Mouse (Mus musculus): Measurements from ENCODE around the gene Lim2. TPM values are rescaled to one million over a fixed set of nuclear protein-coding genes. Genes with fewer than 3 reads are reported as not detected.
"Not testable (repeated sequence)": the region's sequence is repeated elsewhere in the genome, so short reads cannot be mapped to it uniquely, and the experiment has no call there.

Lim2 gene
- total RNA-seq (2015; ENCODE audit: low replicate concordance) (0.63 TPM in 1 of 2 replicates, not detected in the other), total RNA-seq (2017; ENCODE audit: low replicate concordance) (not detected in 2 replicates)

DNA sequence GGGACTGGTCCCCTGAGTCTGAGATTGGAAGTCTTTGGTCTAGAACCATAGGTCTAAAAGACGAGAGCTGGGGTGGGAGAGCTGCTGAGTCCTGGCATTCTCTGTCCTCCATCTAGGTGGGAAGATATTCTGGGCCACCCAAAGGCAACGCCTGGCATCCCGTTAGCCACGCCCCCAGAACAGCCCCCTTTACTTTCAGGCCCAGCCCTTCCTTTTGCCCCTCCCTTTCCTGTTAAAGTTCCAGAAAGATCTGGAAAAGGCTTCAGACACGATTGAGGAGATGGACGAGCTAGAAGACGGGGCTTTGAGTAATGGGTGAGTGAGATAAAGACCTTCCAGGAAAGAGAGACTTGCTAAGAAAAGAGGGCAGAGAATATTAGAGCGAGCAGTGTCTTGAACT lies at the start of gene Lim2:
TSS of gene Lim2 (plus strand) at position 265 of the 400 bp plus-strand sequence.
- ATAC-seq (replicated peaks; ENCODE audit: low FRiP score, poor library complexity, severe bottlenecking): no peak

DNA sequence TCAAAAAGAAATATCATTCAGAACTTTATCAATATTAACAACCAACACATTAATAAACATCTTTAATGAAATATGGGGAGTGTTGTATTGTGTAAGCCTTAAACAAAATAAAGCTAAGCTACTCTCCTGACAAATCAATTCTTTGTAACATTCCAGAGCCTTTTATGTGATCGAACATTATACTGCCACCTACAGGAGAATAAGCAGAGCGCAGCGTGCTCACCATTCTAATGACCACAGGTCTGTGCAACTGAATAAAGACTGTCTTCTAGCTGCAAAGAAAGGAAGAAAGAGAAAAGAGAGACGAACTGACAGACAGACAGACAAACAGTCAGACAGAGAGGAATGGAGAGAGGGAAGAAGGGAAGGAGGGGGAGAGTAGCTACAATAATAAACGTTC lies 49.2 kb upstream of the Lim2 start:
- ATAC-seq (replicated peaks; ENCODE audit: low FRiP score, poor library complexity, severe bottlenecking): no peak

DNA sequence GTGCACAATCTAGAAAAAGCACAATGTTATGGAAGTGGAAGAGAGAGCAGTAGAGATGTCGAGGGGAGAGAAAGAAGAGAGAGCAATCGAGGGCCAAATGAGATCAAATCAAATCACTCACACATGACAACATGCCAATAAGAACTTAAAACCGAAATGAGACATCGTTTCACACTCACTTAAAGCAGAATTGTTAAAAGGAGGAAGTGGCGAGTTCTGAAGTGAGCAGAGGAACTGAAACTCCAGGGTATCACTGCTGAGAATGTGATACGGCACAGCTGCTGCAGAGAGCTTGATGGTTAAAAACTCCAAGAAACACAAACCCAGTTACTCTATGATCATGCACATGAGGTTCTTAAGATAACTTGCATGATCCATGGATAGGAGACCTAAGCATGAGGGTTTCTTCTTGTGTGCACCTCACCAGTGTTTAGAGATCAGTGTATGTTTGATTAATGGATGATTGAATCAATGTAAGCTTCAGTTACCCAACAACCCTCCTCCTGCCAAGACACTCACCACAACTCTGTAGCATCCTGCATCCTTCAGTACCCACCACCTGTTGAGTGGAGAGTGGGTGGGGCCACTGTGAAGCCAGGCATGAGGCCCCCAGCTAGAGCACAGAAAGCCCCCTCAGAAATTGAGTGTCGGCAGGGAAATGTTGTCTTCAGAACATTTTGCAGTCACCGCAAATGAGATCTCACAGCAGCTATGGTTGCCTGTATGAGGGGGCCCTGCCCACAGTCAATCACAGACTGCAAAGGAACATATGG lies 34.9 kb upstream of the Lim2 start:
- no peak for ATAC-seq (replicated peaks; ENCODE audit: low FRiP score, poor library complexity, severe bottlenecking)

GRCm38 (mm10) chr7:43399501-43399900 lies 28.0 kb upstream of the Lim2 start:
- no peak for ATAC-seq (replicated peaks; ENCODE audit: low FRiP score, poor library complexity, severe bottlenecking)

- no peak for ATAC-seq (replicated peaks; ENCODE audit: low FRiP score, poor library complexity, severe bottlenecking)
These were observed 24.8 kb upstream of the Lim2 start for GRCm38 (mm10) chr7:43402718-43403117.

DNA sequence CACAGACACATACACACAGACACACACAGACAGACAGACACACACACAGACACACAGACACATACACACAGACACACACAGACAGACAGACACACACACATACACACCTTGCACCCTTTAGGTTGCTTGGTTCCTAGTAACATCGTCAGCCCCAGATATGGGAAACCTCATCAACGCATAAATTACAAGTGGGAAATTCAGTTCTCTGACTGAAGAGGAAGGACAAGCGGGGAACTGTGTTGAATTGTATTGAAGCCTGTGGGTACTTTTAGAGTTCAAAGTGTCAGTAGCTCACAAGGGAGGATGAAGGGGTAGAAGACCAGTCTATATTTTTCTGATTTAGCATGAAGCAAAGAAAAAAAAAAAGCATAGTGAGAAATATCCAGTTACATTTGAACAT lies 19.9 kb upstream of the Lim2 start:
- ATAC-seq (replicated peaks; ENCODE audit: low FRiP score, poor library complexity, severe bottlenecking): no peak

DNA sequence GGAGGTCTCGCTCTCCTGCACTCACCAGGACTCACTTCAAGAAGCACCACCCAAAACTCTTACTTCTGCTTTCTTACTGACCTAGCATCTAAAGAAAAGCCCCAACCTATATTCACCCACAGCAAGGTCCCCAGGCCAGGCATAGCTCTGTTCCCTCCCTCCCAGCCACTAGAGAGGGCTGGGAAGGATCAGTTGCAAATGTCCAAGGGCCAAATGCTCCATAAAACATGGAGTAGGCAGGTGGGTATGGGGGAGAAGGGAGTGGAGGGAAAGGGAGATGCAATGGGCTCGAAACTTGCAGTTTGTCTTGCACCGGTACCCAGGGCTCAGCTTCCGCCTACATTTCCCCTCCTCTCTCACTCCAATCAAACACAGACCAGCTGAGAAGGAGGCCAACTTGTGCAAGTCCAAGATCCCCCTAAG lies 19.3 kb upstream of the Lim2 start, which contains the start of gene Siglecg:
TSS of gene Siglecg (plus strand) at position 74 of the 423 bp plus-strand sequence.
- ATAC-seq (replicated peaks; ENCODE audit: low FRiP score, poor library complexity, severe bottlenecking): no peak

DNA sequence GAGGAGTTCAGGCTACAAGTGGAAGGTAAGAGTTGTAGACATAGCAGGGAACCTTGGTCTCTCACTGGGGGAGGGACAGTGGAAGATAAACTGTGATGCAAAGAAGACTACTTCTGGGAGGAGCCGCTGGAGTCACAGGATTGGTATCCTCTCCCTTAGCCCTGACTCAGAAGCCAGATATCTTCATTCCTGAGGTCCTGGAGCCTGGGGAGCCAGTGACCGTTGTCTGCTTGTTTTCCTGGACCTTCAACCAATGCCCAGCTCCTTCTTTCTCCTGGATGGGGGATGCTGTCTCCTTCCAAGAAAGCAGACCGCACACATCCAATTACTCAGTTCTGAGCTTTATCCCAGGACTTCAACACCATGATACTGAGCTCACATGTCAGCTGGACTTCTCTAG lies 18.4 kb upstream of the Lim2 start:
- no peak for ATAC-seq (replicated peaks; ENCODE audit: low FRiP score, poor library complexity, severe bottlenecking)

DNA sequence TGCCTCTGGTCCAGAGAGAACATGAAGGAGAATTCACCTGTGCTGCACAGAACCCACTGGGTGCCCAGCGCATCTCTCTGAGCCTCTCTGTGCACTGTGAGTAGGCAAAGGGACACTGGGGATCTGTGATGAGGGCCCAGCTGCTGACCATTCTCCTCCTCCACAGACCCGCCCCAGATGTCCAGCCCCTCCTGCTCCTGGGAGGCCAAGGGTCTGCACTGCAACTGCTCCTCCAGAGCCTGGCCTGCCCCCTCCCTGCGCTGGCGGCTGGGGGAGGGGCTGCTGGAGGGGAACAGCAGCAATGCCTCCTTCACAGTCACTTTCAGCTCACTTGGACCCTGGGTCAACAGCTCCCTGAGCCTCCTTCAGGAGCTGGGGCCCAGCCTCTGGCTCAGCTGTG lies 15.7 kb upstream of the Lim2 start:
- not testable (repeated sequence) for ATAC-seq (replicated peaks; ENCODE audit: low FRiP score, poor library complexity, severe bottlenecking)

DNA sequence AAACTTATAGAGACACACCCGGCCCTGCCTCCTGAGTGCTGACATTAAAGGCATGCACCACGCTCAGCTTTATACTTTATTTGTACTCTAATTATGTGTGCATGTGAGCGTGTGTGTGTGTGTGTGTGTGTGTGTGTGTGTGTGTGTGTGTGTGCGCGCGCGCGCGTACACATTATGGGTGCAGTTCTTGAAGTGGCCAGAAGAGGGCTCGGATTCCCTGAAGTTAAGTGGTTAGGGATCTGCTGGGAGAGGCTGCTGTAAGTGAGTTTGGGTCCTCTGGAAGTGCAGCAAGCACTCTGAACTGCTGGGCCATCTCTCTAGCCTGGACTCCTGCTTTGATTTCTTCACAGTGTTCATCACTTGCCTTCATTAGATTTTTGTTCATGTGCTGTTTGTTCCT lies 10.2 kb upstream of the Lim2 start:
- ATAC-seq (replicated peaks; ENCODE audit: low FRiP score, poor library complexity, severe bottlenecking): no peak

- peak; percentile 69; the same call in 1 of the 2 replicates for ATAC-seq (replicated peaks; ENCODE audit: low FRiP score, poor library complexity, severe bottlenecking)
These were observed 4.4 kb upstream of the Lim2 start for GRCm38 (mm10) chr7:43422995-43423617.

DNA sequence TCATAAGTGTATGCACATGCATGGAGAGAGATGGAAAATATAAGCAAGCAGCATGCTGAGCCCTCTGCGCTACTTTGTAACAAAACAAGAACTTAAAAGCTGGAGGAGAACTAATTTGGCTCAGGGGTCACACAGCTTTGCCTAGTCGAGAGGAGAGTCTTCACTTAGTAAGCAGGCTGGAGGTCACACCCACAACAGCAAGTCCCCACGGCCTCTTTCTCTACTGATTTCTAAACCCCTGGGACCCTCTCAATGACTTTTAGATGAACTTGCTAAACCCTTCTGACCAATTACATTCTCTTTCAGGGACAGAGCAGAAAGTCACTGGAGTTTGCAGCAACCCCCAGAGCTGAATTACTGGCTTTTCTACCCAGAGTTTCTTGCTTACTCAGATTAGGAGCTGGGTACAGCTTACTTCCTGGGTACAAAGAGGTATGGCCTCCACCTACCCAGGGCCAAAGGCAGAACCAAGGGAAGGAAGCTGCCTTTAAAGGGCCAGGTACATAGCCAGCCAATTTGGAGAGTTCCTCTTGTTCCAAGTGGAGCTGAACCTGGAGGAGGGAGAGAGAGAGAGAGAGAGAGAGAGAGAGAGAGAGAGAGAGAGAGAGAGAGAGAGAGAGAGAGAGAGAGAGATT lies 3.4 kb upstream of the Lim2 start:
- no peak for ATAC-seq (replicated peaks; ENCODE audit: low FRiP score, poor library complexity, severe bottlenecking)

- no peak for ATAC-seq (replicated peaks; ENCODE audit: low FRiP score, poor library complexity, severe bottlenecking)
These were observed 2.0 kb downstream of the Lim2 start for GRCm38 (mm10) chr7:43429500-43429899.

GRCm38 (mm10) chr7:43432891-43433290 lies 5.4 kb downstream of the Lim2 start:
- no peak for ATAC-seq (replicated peaks; ENCODE audit: low FRiP score, poor library complexity, severe bottlenecking)

GRCm38 (mm10) chr7:43434676-43435075 lies 7.2 kb downstream of the Lim2 start:
- no peak for ATAC-seq (replicated peaks; ENCODE audit: low FRiP score, poor library complexity, severe bottlenecking)

GRCm38 (mm10) chr7:43436341-43437255 lies 9.1 kb downstream of the Lim2 start, which contains the start of gene Nkg7:
Nkg7 (plus strand) TSS chr7:43437073.
- ATAC-seq (replicated peaks; ENCODE audit: low FRiP score, poor library complexity, severe bottlenecking): no peak

GRCm38 (mm10) chr7:43438611-43439010 lies 11.1 kb downstream of the Lim2 start:
- ATAC-seq (replicated peaks; ENCODE audit: low FRiP score, poor library complexity, severe bottlenecking): no peak

GRCm38 (mm10) chr7:43440482-43440881 lies 13.0 kb downstream of the Lim2 start, which contains the start of gene Cldnd2:
Cldnd2 (plus strand) TSS chr7:43440782.
- ATAC-seq (replicated peaks; ENCODE audit: low FRiP score, poor library complexity, severe bottlenecking): no peak

GRCm38 (mm10) chr7:43441071-43441470 lies 13.6 kb downstream of the Lim2 start:
- no peak for ATAC-seq (replicated peaks; ENCODE audit: low FRiP score, poor library complexity, severe bottlenecking)

DNA sequence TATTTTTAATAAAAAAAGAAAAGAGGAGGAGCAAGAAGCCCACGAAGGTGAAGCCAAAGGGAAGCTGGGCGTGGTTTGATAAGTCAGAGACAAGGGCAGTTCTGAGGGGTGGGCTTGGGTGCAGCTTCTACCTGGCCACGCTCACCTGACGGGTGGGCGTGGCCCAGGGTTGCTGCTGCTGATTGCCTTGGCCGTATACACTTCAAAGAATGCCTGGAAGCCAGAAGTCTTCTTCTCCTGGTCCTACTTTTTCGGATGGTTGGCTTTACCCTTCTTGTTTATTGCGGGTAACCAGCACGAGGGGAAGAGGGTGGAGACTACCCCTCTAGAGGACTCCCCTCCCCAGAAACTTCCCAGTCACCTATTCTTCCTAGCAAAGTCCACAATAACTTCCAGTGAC lies 15.2 kb downstream of the Lim2 start:
- no peak for ATAC-seq (replicated peaks; ENCODE audit: low FRiP score, poor library complexity, severe bottlenecking)
